Mouse (Mus musculus) forebrain, embryonic 11.5 days (tissue): Measurements from ENCODE around the gene Apbb2. TPM values are rescaled to one million over a fixed set of nuclear protein-coding genes. Genes with fewer than 3 reads are reported as not detected.

Experiments
- ATAC-seq: fragments of 200-750 bp; cut with Nextera tagmentation; replicated peaks from 2 replicates; pipeline ENCODE4 v1.8.0; 2017; ENCODE audit warnings: moderate TSS enrichment; ENCODE audit not compliant: low FRiP score
- DNase-seq: peaks from one replicate; pipeline ENCODE4 v3.0.0-alpha.2; 2017; ENCODE audit warnings: low spot score
- H3K27ac ChIP-seq: fragments of 300-500 bp; sonication (generic); 2 replicates; pipeline ENCODE4 v1.5.1; 2014; ENCODE audit warnings: low read depth, low read length
- H3K27me3 ChIP-seq: fragments of 300-500 bp; sonication (generic); 2 replicates; pipeline ENCODE4 v1.6.1; 2014; ENCODE audit warnings: mild to moderate bottlenecking, low read length, mixed read lengths; ENCODE audit not compliant: control insufficient read depth, insufficient read depth
- H3K36me3 ChIP-seq: fragments of 300-500 bp; sonication (generic); 2 replicates; pipeline ENCODE4 v1.6.1; 2014; ENCODE audit warnings: mild to moderate bottlenecking, low read length, moderate library complexity, mixed read lengths; ENCODE audit not compliant: control insufficient read depth, insufficient read depth
- H3K4me1 ChIP-seq: fragments of 300-500 bp; sonication (generic); replicated peaks from 2 replicates; pipeline ENCODE4 v1.6.1; 2014; ENCODE audit warnings: low read length, mixed read lengths; ENCODE audit not compliant: control insufficient read depth, insufficient read depth
- H3K4me2 ChIP-seq: fragments of 300-500 bp; sonication (generic); 2 replicates; pipeline ENCODE4 v1.6.1; 2014; ENCODE audit warnings: low read depth, mild to moderate bottlenecking, low read length, moderate library complexity, mixed read lengths; ENCODE audit not compliant: severe bottlenecking
- H3K4me3 ChIP-seq: fragments of 300-500 bp; sonication (generic); 2 replicates; pipeline ENCODE4 v1.5.1; 2014; ENCODE audit warnings: low read depth, low read length
- H3K9ac ChIP-seq: fragments of 300-500 bp; sonication (generic); 2 replicates; pipeline ENCODE4 v1.6.1; 2014; ENCODE audit warnings: low read length
- H3K9me3 ChIP-seq: fragments of 300-500 bp; sonication (generic); 2 replicates; pipeline ENCODE4 v1.6.1; 2016; ENCODE audit warnings: low read length, mixed read lengths; ENCODE audit not compliant: control insufficient read depth
- WGBS: fragments of 180-500 bp; shearing (Covaris S2); extraction: QIAGEN DNeasy Blood & Tissue Kit; methylation state at CpG from one replicate; pipeline ENCODE4 v1.1.7; 2014; 5-methylcytosine and 5-hydroxymethylcytosine counted together
- polyA plus RNA-seq: library from polyadenylated mRNA; unstranded; fragments of >200 nt; fragmentation: Nextera tagmentation; extraction: Ambion mirVana; gene quantifications from 2 replicates; pipeline ENCODE4 v1.2.1, GENCODE M21; 2014

Apbb2 gene
- polyA plus RNA-seq, 1 experiment from 2014 or later, result 35.3 TPM

- no peak overlapping the region for H3K4me3 ChIP-seq
- no peak overlapping the region for H3K27ac ChIP-seq
- WGBS, result 89% methylated on average over 3 of the region's 3 CpGs
- no peak overlapping the region for H3K9ac ChIP-seq
- ATAC-seq (no peak), DNase-seq (no peak)
- no peak overlapping the region for H3K4me2 ChIP-seq
- no peaks in the 10 kb centered on the region for H3K27me3 ChIP-seq
- no peaks in the 10 kb centered on the region for H3K36me3 ChIP-seq
- H3K4me1 ChIP-seq, result no peaks in the 10 kb centered on the region
- no peaks in the 10 kb centered on the region for H3K9me3 ChIP-seq
Observed at GRCm38 (mm10) chr5:66355147-66355546, 263.4 kb downstream of the Apbb2 start.

GRCm38 (mm10) chr5:66353876-66354275 lies 264.7 kb downstream of the Apbb2 start:
- Histone ChIP-seq H3K4me1 (no peaks in the 10 kb centered on the region), H3K36me3 (no peaks in the 10 kb centered on the region; the same call in 1 of the 2 replicates), H3K4me3 (no peak overlapping the region), H3K27ac (no peak overlapping the region), H3K4me2 (no peak overlapping the region), H3K27me3 (no peaks in the 10 kb centered on the region), H3K9ac (no peak overlapping the region), H3K9me3 (no peaks in the 10 kb centered on the region)
- DNase-seq (no peak), ATAC-seq (no peak)
- WGBS, result 86% methylated on average over 3 of the region's 3 CpGs

GRCm38 (mm10) chr5:66351836-66352390 lies 266.7 kb downstream of the Apbb2 start:
- H3K9me3 ChIP-seq, result no peaks in the 10 kb centered on the region
- ATAC-seq (no peak), DNase-seq (no peak)
- no peaks in the 10 kb centered on the region; the same call in 1 of the 2 replicates for H3K36me3 ChIP-seq
- no peak overlapping the region for H3K9ac ChIP-seq
- WGBS, result 91% methylated on average over 7 of the region's 7 CpGs
- H3K4me2 ChIP-seq, result no peak overlapping the region
- H3K27ac ChIP-seq, result no peak overlapping the region
- no peak overlapping the region for H3K4me3 ChIP-seq
- no peaks in the 10 kb centered on the region for H3K4me1 ChIP-seq
- H3K27me3 ChIP-seq, result no peaks in the 10 kb centered on the region

- H3K36me3 ChIP-seq, result no peaks in the 10 kb centered on the region; the same call in 1 of the 2 replicates
- ATAC-seq, result no peak
- no peak overlapping the region for H3K27ac ChIP-seq
- no peak overlapping the region for H3K4me2 ChIP-seq
- H3K4me3 ChIP-seq, result no peak overlapping the region
- 87% methylated on average over 12 of the region's 12 CpGs for WGBS
- H3K9me3 ChIP-seq, result no peaks in the 10 kb centered on the region
- DNase-seq, result no peak
- H3K27me3 ChIP-seq, result no peaks in the 10 kb centered on the region
- no peak overlapping the region for H3K9ac ChIP-seq
- H3K4me1 ChIP-seq, result no peaks in the 10 kb centered on the region
Observed at GRCm38 (mm10) chr5:66351064-66351463, 267.5 kb downstream of the Apbb2 start.

- Histone ChIP-seq H3K36me3 (no peaks in the 10 kb centered on the region; the same call in 1 of the 2 replicates), H3K27me3 (no peaks in the 10 kb centered on the region), H3K27ac (no peak overlapping the region), H3K9me3 (no peaks in the 10 kb centered on the region), H3K4me1 (no peaks in the 10 kb centered on the region), H3K9ac (no peak overlapping the region), H3K4me3 (no peak overlapping the region), H3K4me2 (no peak overlapping the region)
- ATAC-seq (no peak), DNase-seq (no peak)
- WGBS, result 87% methylated on average over 6 of the region's 6 CpGs
Observed at GRCm38 (mm10) chr5:66350611-66351010, 268.0 kb downstream of the Apbb2 start.

GRCm38 (mm10) chr5:66348421-66348820 lies 270.2 kb downstream of the Apbb2 start:
- Histone ChIP-seq H3K27me3 (no peaks in the 10 kb centered on the region), H3K4me1 (no peaks in the 10 kb centered on the region), H3K4me2 (no peak overlapping the region), H3K9me3 (no peaks in the 10 kb centered on the region), H3K4me3 (no peak overlapping the region), H3K9ac (no peak overlapping the region), H3K27ac (no peak overlapping the region), H3K36me3 (no peaks in the 10 kb centered on the region; the same call in 1 of the 2 replicates)
- WGBS, result 85% methylated on average over 6 of the region's 6 CpGs
- ATAC-seq (no peak), DNase-seq (no peak)

- H3K9me3 ChIP-seq, result no peaks in the 10 kb centered on the region
- no peak overlapping the region for H3K4me2 ChIP-seq
- H3K27ac ChIP-seq, result no peak overlapping the region
- no peaks in the 10 kb centered on the region for H3K27me3 ChIP-seq
- no peak overlapping the region for H3K4me3 ChIP-seq
- H3K9ac ChIP-seq, result no peak overlapping the region
- peaks cover 1% of the 10 kb centered on the region; the same call in 1 of the 2 replicates for H3K4me1 ChIP-seq
- no peak for ATAC-seq
- no peaks in the 10 kb centered on the region; the same call in 1 of the 2 replicates for H3K36me3 ChIP-seq
- DNase-seq, result no peak
- 88% methylated on average over 6 of the region's 6 CpGs for WGBS
Observed at GRCm38 (mm10) chr5:66346756-66347155, 271.8 kb downstream of the Apbb2 start.

GRCm38 (mm10) chr5:66345140-66345539 lies 273.4 kb downstream of the Apbb2 start:
- Histone ChIP-seq H3K9me3 (no peaks in the 10 kb centered on the region), H3K27ac (no peak overlapping the region), H3K36me3 (no peaks in the 10 kb centered on the region; the same call in 1 of the 2 replicates), H3K4me2 (no peak overlapping the region), H3K4me3 (no peak overlapping the region), H3K9ac (no peak overlapping the region), H3K4me1 (peaks cover 12% of the 10 kb centered on the region; the same call in 1 of the 2 replicates), H3K27me3 (no peaks in the 10 kb centered on the region)
- WGBS, result 44% methylated on average over 3 of the region's 3 CpGs
- DNase-seq (no peak), ATAC-seq (no peak)

- H3K27me3 ChIP-seq, result no peaks in the 10 kb centered on the region
- no peak overlapping the region for H3K9ac ChIP-seq
- DNase-seq (no peak), ATAC-seq (no peak)
- H3K4me1 ChIP-seq, result peaks cover 12% of the 10 kb centered on the region; the same call in 1 of the 2 replicates
- WGBS, result 76% methylated on average over 2 of the region's 2 CpGs
- no peaks in the 10 kb centered on the region for H3K9me3 ChIP-seq
- H3K4me3 ChIP-seq, result no peak overlapping the region
- H3K27ac ChIP-seq, result no peak overlapping the region
- no peaks in the 10 kb centered on the region for H3K36me3 ChIP-seq
- no peak overlapping the region for H3K4me2 ChIP-seq
Observed at GRCm38 (mm10) chr5:66344182-66344581, 274.4 kb downstream of the Apbb2 start.
